Mouse (Mus musculus): ENCODE measurements around the gene Tmem132a. TPM values are rescaled to one million over a fixed set of nuclear protein-coding genes. Genes with fewer than 3 reads are reported as not detected.

The Tmem132a gene
- total and polyA plus RNA-seq, 3 experiments: 2.9 to 22.9 TPM; not detected in 1

GRCm38 (mm10) chr19:10809428-10810175 is 60.1 kb downstream of the Tmem132a start:
- Histone ChIP-seq H3K79me2 (replicated peaks; ENCODE audit: control insufficient read depth, extremely low read depth, insufficient read depth, poor library complexity, severe bottlenecking) (no peaks in the 10 kb centered on the region), H3K9ac (ENCODE audit: insufficient read depth, low read depth) (no peak overlapping the region), H3K4me2 (ENCODE audit: insufficient read depth, low read depth, poor library complexity, severe bottlenecking) (no peak overlapping the region), H3K4me3 (replicated peaks in 1 of 3; ENCODE audit: low read depth in 2 of 3, low read length in 2 of 3, poor library complexity in 1 of 3) (no peak overlapping the region), H3K27me3 (replicated peaks) (no peaks in the 10 kb centered on the region), H3K4me1 (ENCODE audit: control insufficient read depth in 1 of 2, insufficient read depth in 2 of 2) (peaks cover 0 to 9% of the 10 kb centered on the region in 2 experiments; a peak in 3 of 4 replicates), H3K9me3 (replicated peaks; ENCODE audit: low read length) (no peaks in the 10 kb centered on the region), H3K27ac (ENCODE audit: insufficient read depth, low read depth) (no peak overlapping the region), H3K36me3 (replicated peaks in 1 of 2; ENCODE audit: control insufficient read depth in 1 of 2, insufficient read depth in 1 of 2, low read length in 1 of 2) (no peaks in the 10 kb centered on the region)
- TF ChIP-seq USF1 (IDR thresholded peaks at IDR 0.05; ENCODE audit: low read depth, low read length) (no peak), PAX5 (IDR thresholded peaks at IDR 0.05; ENCODE audit: low read length) (no peak), HCFC1 (IDR thresholded peaks at IDR 0.05; ENCODE audit: low read depth, low read length) (no peak), SMC3 (IDR thresholded peaks at IDR 0.05; ENCODE audit: low read depth, low read length) (no peak), POLR2A (IDR thresholded peaks at IDR 0.05; ENCODE audit: low read depth, low read length) (no peak), E2F4 (IDR thresholded peaks at IDR 0.05; ENCODE audit: insufficient replicate concordance, low read depth, low read length) (no peak), TBP (conservative IDR thresholded peaks at IDR 0.05; ENCODE audit: low read depth, low read length) (no peak), MAZ (IDR thresholded peaks at IDR 0.05; ENCODE audit: low read depth, low read length) (no peak)
- no peak for DNase-seq (ENCODE audit: extremely low read depth)
- in situ Hi-C loops (cut with MboI; ENCODE audit: low pct_ligation_motif_present, low pct_unique_long_range_greater_than_20kb, low sequenced_read_pairs) (no loop called here), dilution Hi-C loops (cut with MboI; ENCODE audit: extremely low pct_ligation_motif_present, extremely low pct_unique_long_range_greater_than_20kb, low sequenced_read_pairs) (no loop called here)

GRCm38 (mm10) chr19:10808524-10809233 is 61.1 kb downstream of the Tmem132a start:
- dilution Hi-C loops (cut with MboI; ENCODE audit: extremely low pct_ligation_motif_present, extremely low pct_unique_long_range_greater_than_20kb, low sequenced_read_pairs) (no loop called here), in situ Hi-C loops (cut with MboI; ENCODE audit: low pct_ligation_motif_present, low pct_unique_long_range_greater_than_20kb, low sequenced_read_pairs) (no loop called here)
- Histone ChIP-seq H3K27me3 (replicated peaks) (no peaks in the 10 kb centered on the region), H3K4me2 (ENCODE audit: insufficient read depth, low read depth, poor library complexity, severe bottlenecking) (no peak overlapping the region), H3K79me2 (replicated peaks; ENCODE audit: control insufficient read depth, extremely low read depth, insufficient read depth, poor library complexity, severe bottlenecking) (no peaks in the 10 kb centered on the region), H3K4me3 (replicated peaks in 1 of 3; ENCODE audit: low read depth in 2 of 3, low read length in 2 of 3, poor library complexity in 1 of 3) (no peak overlapping the region), H3K4me1 (ENCODE audit: control insufficient read depth in 1 of 2, insufficient read depth in 2 of 2) (peaks cover 0 to 9% of the 10 kb centered on the region in 2 experiments; a peak in 3 of 4 replicates), H3K9me3 (replicated peaks; ENCODE audit: low read length) (no peaks in the 10 kb centered on the region), H3K36me3 (replicated peaks in 1 of 2; ENCODE audit: control insufficient read depth in 1 of 2, insufficient read depth in 1 of 2, low read length in 1 of 2) (no peaks in the 10 kb centered on the region), H3K27ac (ENCODE audit: insufficient read depth, low read depth) (no peak overlapping the region), H3K9ac (ENCODE audit: insufficient read depth, low read depth) (no peak overlapping the region)
- no peak for DNase-seq (ENCODE audit: extremely low read depth)
- TF ChIP-seq PAX5 (IDR thresholded peaks at IDR 0.05; ENCODE audit: low read length): no peak
- no peak for TF ChIP-seq EP300 (IDR thresholded peaks at IDR 0.05; ENCODE audit: low read length)
- TF ChIP-seq KAT2A (IDR thresholded peaks at IDR 0.05; ENCODE audit: insufficient replicate concordance, low read length): no peak
- TF ChIP-seq ZMIZ1 (IDR thresholded peaks at IDR 0.05; ENCODE audit: low read depth, low read length): no peak
- TF ChIP-seq CTCF (conservative IDR thresholded peaks at IDR 0.05 in 1 of 2, IDR thresholded peaks at IDR 0.05 in 1 of 2; ENCODE audit: low read depth in 2 of 2, low read length in 2 of 2): no peak
- no peak for TF ChIP-seq CHD1 (IDR thresholded peaks at IDR 0.05; ENCODE audit: low read depth, low read length)
- TF ChIP-seq HCFC1 (IDR thresholded peaks at IDR 0.05; ENCODE audit: low read depth, low read length): no peak
- TF ChIP-seq RCOR1 (conservative IDR thresholded peaks at IDR 0.05; ENCODE audit: low read depth, low read length): no peak
- TF ChIP-seq MAFK (IDR thresholded peaks at IDR 0.05; ENCODE audit: insufficient replicate concordance, low read length): no peak
- TF ChIP-seq IRF4 (IDR thresholded peaks at IDR 0.05; ENCODE audit: low read depth, low read length): no peak
- TF ChIP-seq TCF12 (IDR thresholded peaks at IDR 0.05; ENCODE audit: low read depth, low read length): no peak
- TF ChIP-seq UBTF (IDR thresholded peaks at IDR 0.05; ENCODE audit: low read depth, low read length): no peak
- TF ChIP-seq MYC (IDR thresholded peaks at IDR 0.05; ENCODE audit: low read depth, low read length): no peak
- TF ChIP-seq ZNF384 (IDR thresholded peaks at IDR 0.05; ENCODE audit: low read depth, low read length): no peak
- no peak for TF ChIP-seq USF1 (IDR thresholded peaks at IDR 0.05; ENCODE audit: low read depth, low read length)
- TF ChIP-seq RAD21 (IDR thresholded peaks at IDR 0.05; ENCODE audit: low read depth, low read length): no peak
- no peak for TF ChIP-seq GABPA (IDR thresholded peaks at IDR 0.05; ENCODE audit: insufficient replicate concordance, low read depth, low read length)
